Mouse (Mus musculus) mesoderm, embryonic 11.5 days (tissue): ENCODE measurements around the gene Exoc2.

Source experiments
- DNase-seq: peaks from one replicate; pipeline ENCODE4 v3.0.0-alpha.2; 2012; ENCODE audit warnings: low read depth, low spot score

The Exoc2 gene

DNA sequence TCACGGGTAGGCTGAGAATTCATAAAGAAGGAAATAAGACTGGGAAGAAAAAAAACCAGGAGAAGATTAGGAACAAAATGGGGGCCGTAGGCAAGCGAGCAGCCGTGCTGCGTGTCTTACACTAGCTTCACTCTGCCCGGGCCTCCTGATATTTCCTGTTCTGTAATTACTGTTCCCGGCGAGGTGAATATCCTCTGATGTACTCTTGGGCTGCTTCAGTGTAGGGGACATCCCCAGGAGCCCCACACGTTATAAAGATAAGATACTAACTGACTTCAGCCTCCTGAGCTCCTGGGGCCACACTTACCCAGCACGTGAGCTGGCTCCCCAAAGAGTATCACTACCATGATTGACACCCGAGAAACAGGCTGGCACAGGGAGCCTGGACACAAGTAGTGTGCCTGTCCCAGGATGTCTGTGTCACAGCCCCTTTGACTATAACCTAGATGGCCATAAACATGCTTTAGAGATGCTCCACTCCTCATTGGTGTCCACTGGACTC lies 196.2 kb downstream of the Exoc2 start:
- no peak for DNase-seq

DNA sequence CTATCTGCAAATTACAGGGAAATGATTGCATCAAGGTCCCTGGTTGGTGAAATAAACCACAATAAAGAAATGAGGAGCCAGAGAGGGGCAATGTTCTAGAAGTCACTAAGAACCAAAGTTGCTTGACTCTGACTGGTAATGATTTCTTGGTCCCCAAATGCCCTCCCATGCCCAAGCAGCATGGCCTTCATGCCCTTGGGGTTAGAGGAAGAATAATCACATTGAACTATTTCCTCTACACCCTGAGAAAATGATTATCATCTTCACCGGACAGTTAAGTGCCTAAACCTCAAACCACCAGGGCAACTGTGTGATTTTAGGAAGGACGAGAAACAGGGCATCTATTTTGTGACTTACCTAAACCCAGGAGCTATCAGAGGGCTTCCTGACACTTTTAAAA lies 197.9 kb downstream of the Exoc2 start:
- DNase-seq, result no peak

DNA sequence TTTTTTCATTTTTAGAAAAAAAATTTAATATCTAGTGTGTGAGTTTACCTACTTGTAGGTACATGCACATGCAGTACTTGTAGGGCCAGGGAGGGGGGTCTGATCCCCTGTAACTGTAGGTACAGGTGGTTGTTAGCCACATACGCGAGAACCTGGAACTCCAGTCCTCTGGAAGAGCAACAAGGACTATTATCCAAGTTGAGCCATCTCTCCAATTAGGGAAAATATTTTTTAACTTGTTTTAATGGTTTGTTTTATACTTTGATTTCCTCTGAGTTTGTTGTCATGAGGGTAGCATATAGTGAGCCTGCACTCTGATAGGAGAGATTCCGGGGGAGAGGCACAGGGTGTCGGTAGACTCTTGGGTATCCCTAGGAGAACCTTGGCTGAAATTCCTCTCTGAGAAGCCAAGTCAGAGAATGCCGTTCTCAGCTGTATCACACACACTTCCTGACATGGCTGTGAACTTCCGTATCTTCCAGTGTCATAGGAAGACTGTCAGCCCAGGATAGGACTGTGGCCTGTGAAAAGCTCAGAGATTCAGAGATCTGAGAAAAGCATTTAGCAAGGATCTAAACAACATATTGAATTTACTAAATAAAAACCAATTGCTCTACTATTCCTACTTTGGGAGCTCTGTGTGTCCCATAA lies 206.3 kb downstream of the Exoc2 start:
- no peak for DNase-seq

DNA sequence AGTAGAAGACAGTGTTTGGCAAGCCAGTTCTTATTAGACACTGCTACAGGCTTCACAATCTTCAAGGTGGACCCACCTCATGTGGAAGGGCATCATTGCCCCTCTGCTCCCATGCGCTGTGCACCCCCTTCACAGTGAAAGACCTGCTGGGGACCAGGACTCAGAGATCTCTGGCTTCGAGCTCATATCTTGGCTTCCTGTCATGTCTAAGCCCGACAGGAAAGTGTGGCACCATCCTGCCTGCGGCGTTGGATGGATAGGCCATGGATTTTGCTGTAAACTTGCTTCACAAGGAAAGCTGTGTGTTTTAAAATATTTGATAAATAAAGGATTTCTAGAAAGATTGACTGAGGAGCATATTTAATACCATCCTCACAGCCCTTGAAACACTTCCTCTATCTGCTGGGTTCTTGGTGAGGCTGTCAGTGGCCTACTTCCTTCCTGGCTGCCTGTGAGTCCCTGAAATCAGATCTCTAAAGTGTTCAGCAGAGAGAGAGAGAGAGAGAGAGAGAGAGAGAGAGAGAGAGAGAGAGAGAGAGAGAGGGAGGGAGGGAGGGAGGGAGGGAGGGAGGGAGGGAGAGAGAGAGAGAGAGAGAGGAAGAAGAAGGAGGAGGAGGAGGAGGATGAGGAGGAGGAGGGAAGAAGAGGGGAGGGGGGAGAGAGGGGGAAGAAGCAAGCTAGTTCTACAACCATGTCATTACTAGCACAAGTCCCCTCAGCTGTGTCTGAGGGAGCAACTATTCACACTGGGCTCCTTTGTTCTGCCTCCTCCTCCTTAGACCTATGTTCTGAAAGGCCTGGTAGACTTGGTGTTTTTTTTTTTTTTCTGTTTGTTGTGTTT lies 207.0 kb downstream of the Exoc2 start:
- DNase-seq, result no peak

GRCm38 (mm10) chr13:30765906-30766305 lies 208.0 kb downstream of the Exoc2 start:
- DNase-seq, result no peak

GRCm38 (mm10) chr13:30764014-30764740 lies 209.7 kb downstream of the Exoc2 start:
- DNase-seq, result no peak
